Mouse (Mus musculus) CD8-positive naive resting alpha-beta T cell, adult 57 days (primary cell): ENCODE data around the gene Slc8a3. TPM values are rescaled to one million over a fixed set of nuclear protein-coding genes. Genes with fewer than 3 reads are reported as not detected.

ENCODE experiments used
- total RNA-seq: library from RNA; stranded (reverse); gene quantifications from one replicate; pipeline ENCODE4 v1.2.4, GENCODE M21; 2023

Gene Slc8a3
- not detected for total RNA-seq

DNA sequence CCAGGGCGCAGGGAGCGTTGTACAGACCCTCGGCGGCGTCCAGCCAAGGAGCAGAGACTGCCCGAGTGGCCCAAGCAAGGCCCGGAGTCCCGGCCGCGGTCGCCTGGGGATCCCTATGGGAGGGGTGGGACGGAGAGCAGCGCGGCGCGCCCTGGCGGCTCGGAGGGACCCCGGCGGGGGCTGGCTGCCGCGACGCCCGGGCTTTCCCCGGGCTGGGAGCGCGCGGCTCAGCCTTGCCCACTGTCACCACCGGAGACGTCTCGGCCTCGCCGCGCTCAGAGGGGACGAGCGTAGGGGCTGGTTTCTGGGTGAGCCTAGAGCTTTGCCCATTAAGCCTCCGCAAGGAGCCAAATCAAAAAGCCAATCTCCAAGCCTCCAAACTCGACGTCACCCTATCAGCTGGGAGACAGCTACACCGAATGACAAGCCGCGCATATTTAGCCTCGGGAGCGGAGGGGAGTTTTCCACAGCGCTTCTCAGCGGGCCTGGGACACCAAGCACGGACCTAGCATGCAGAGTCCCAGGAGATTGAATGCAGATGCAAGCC, at the start of gene Slc8a3:
Slc8a3 (minus strand) TSS at position 306 of the 547 bp plus-strand sequence.

DNA sequence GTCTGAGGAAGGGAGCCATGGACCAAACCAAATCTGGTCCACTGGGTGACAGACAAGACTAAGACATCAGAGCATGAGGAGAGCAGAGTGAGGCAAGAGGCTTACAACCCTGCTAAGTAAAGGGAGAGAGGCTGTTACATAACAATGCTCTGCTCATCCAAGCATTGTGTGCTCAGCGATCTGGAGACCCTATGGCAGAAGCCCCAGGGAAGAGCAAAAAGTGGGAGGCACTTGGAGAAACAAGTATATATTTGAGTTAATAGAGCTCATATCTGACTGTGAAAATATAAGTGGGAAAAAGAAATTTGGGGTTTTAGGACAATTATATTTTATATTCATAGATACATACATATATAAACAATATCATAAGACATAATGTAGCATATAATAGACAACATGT, 46.4 kb upstream of the Slc8a3 start, which contains the start of gene Gm4787:
Gm4787 (minus strand) TSS at position 101 of the 400 bp plus-strand sequence.

Other genes with a start within 250 kb of the Slc8a3 start
- gene Gm4787, start 46.3 kb upstream of the Slc8a3 start, total RNA-seq: 0.67 TPM
- 1.2 TPM for gene Adam4, start 88.8 kb upstream of the Slc8a3 start, total RNA-seq
- gene Cox16, start 151.9 kb upstream of the Slc8a3 start, total RNA-seq: 75.8 TPM
- gene Gm20498, start 199.7 kb upstream of the Slc8a3 start, total RNA-seq: 20.4 TPM
- gene Synj2bp, start 199.7 kb upstream of the Slc8a3 start, total RNA-seq: 28.2 TPM
- gene Adam21, start 235.3 kb upstream of the Slc8a3 start, total RNA-seq: 0.40 TPM